Mouse (Mus musculus): ENCODE data around the gene Olfr1121.

DNA sequence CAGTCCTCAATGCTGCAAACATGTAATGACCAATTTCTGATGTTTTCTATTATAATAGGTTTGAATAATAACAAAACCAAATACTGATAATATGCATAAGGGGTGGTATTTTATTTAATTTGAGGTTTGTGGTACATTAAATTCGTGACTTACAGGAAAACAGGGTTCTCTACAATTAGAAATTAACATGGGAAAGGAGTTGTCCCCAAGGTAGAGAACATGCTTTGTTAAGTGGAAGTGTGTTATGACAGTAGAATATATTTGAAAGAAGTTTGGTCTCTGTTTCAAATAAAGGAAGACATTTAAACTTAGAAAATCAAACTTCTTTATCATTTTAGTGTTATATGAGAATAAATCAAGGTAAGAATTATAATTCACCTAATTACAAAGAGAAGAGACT lies at the start of gene Olfr1121:
- TF ChIP-seq MYOD1 (IDR thresholded peaks at IDR 0.05; ENCODE audit: control insufficient read depth, insufficient read length, low read depth) (no peak), CTCF (IDR thresholded peaks at IDR 0.05; ENCODE audit: control insufficient read depth, insufficient read depth, insufficient read length) (no peak)
